Mouse (Mus musculus) limb, embryonic 11.5 days (tissue): Measurements from ENCODE around the gene Gng12. TPM values are rescaled to one million over a fixed set of nuclear protein-coding genes. Genes with fewer than 3 reads are reported as not detected.

ENCODE experiments used
- ATAC-seq: fragments of 200-750 bp; cut with Nextera tagmentation; 2 replicates; pipeline ENCODE4 v1.8.0; 2017; ENCODE audit warnings: low read depth; ENCODE audit not compliant: insufficient number of reproducible peaks, low FRiP score, low TSS enrichment
- DNase-seq: peaks from one replicate; pipeline ENCODE4 v3.0.0-alpha.2; 2015; ENCODE audit warnings: low spot score
- H3K27ac ChIP-seq: fragments of 300-500 bp; sonication (generic); replicated peaks from 2 replicates; pipeline ENCODE4 v1.5.1; 2014; ENCODE audit warnings: low read depth, mild to moderate bottlenecking, low read length
- H3K27me3 ChIP-seq: fragments of 300-500 bp; sonication (generic); 2 replicates; pipeline ENCODE4 v1.6.1; 2014; ENCODE audit warnings: mild to moderate bottlenecking, low read length, mixed read lengths; ENCODE audit not compliant: control insufficient read depth, insufficient read depth
- H3K36me3 ChIP-seq: fragments of 300-500 bp; sonication (generic); 2 replicates; pipeline ENCODE4 v1.6.1; 2014; ENCODE audit warnings: mild to moderate bottlenecking, low read length, moderate library complexity, mixed read lengths; ENCODE audit not compliant: control insufficient read depth, insufficient read depth
- H3K4me1 ChIP-seq: fragments of 300-500 bp; sonication (generic); 2 replicates; pipeline ENCODE4 v1.6.1; 2014; ENCODE audit warnings: low read length, mixed read lengths; ENCODE audit not compliant: control insufficient read depth, insufficient read depth
- H3K4me2 ChIP-seq: fragments of 300-500 bp; sonication (generic); 2 replicates; pipeline ENCODE4 v1.6.1; 2014; ENCODE audit warnings: low read depth, mild to moderate bottlenecking, moderate library complexity; ENCODE audit not compliant: severe bottlenecking
- H3K4me3 ChIP-seq: fragments of 300-500 bp; sonication (generic); 2 replicates; pipeline ENCODE4 v1.5.1; 2014; ENCODE audit warnings: low read depth, low read length
- H3K9ac ChIP-seq: fragments of 300-500 bp; sonication (generic); 2 replicates; pipeline ENCODE4 v1.6.1; 2014; ENCODE audit warnings: mild to moderate bottlenecking, low read length
- H3K9me3 ChIP-seq: fragments of 300-500 bp; sonication (generic); 2 replicates; pipeline ENCODE4 v1.6.1; 2016; ENCODE audit warnings: low read length; ENCODE audit not compliant: control insufficient read depth
- WGBS: fragments of 180-500 bp; shearing (Covaris S2); extraction: QIAGEN DNeasy Blood & Tissue Kit; methylation state at CpG from one replicate; pipeline ENCODE4 v1.1.7; 2014; 5-methylcytosine and 5-hydroxymethylcytosine counted together
- polyA plus RNA-seq: library from polyadenylated mRNA; unstranded; fragments of >200 nt; fragmentation: Nextera tagmentation; extraction: Ambion mirVana; gene quantifications from 2 replicates; pipeline ENCODE4 v1.2.1, GENCODE M21; 2014

The Gng12 gene
- polyA plus RNA-seq, 1 experiment from 2014 or later: 72.2 TPM

DNA sequence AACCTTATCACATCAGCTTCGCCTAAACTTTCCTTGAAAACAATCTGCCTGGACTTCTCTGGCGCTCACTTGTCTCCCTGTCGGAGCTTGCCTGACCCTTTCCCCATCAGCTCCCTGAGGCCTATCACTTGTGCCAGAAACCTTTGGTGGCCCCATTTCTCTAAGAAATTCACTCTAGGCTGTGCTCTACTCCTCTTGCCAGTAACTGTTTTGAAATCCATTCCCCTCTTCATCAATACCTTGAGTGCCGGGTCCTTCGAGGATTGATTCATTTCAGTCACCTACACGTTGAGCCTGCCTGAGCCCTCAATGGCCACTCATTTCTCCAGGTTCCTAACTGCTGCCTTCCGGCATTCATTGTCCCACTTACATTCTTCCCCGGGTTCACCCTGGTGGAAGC, 96.6 kb downstream of the Gng12 start:
- Histone ChIP-seq H3K27ac (no peak overlapping the region), H3K4me1 (no peaks in the 10 kb centered on the region), H3K4me2 (no peak overlapping the region), H3K4me3 (no peak overlapping the region), H3K9ac (no peak overlapping the region), H3K27me3 (no peaks in the 10 kb centered on the region), H3K36me3 (no peaks in the 10 kb centered on the region), H3K9me3 (no peaks in the 10 kb centered on the region)
- no peak for ATAC-seq
- no peak for DNase-seq
- 92% methylated on average over 8 of the region's 8 CpGs for WGBS

DNA sequence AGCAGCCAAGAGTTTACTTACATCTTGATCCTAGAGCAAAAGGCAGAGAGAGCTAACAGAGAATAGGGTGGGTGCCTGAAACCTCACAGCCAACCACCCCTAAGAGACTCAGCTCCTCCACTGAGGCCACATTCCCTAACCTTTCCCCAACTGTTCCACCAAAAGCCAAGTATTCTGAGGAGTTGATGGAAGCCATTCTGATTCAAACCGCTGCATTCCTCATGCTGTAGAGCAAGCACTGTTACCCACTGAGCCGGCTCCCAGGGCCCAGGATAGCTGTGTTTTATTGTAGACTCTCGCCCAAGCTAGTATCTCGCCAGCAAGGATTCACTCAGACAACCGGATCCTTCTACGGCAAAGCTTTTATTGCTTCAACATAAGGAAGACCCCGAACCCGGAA, 98.8 kb downstream of the Gng12 start:
- Histone ChIP-seq H3K4me2 (no peak overlapping the region), H3K9me3 (no peaks in the 10 kb centered on the region), H3K4me1 (no peaks in the 10 kb centered on the region), H3K36me3 (no peaks in the 10 kb centered on the region), H3K9ac (no peak overlapping the region), H3K27ac (no peak overlapping the region), H3K27me3 (no peaks in the 10 kb centered on the region), H3K4me3 (no peak overlapping the region)
- DNase-seq (no peak), ATAC-seq (no peak)
- WGBS: 92% methylated on average over 8 of the region's 8 CpGs

DNA sequence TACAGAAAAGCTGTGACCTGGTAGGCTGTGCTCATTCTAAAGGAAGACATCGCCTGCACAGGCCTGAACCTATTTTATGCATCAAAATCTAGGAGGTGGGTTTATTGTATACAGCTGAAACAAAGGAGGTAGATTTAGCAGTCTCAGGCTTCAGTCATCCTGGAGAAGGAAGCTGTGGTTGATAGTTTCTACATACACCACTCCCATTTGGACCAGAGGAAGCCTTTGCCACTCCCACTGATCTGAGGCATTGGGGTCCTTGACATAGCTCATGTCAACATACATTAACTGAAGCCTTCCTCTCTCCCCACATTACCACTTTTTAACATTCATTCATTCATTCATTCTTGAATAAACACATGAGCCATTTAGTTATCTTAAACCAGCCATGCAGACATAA, 99.6 kb downstream of the Gng12 start:
- no peaks in the 10 kb centered on the region for H3K4me1 ChIP-seq
- WGBS: 80% methylated on average over 1 of the region's 1 CpGs
- H3K27ac ChIP-seq: no peak overlapping the region
- H3K27me3 ChIP-seq: no peaks in the 10 kb centered on the region
- DNase-seq: no peak
- no peaks in the 10 kb centered on the region for H3K9me3 ChIP-seq
- ATAC-seq: no peak
- no peak overlapping the region for H3K4me3 ChIP-seq
- no peak overlapping the region for H3K9ac ChIP-seq
- no peak overlapping the region for H3K4me2 ChIP-seq
- no peaks in the 10 kb centered on the region for H3K36me3 ChIP-seq

DNA sequence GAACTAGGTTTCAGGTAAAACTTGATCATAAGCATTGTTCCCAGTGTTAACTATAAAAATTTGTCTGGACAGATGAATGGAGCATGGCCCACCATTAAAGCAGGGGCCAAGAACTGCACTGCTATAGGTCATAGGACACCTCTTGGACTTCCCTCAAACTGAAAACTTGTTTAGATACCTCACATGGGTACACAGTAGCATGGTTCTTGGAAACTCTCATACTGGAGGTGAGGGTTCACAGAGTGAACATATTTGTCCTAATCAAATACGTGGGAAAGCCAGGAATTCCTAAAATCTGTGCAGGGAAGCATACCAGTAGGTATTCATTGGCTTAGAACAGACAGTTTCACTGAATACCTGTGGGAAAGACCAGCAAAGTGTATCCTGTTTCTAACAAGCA, 100.1 kb downstream of the Gng12 start:
- no peak for ATAC-seq
- H3K9ac ChIP-seq: no peak overlapping the region

DNA sequence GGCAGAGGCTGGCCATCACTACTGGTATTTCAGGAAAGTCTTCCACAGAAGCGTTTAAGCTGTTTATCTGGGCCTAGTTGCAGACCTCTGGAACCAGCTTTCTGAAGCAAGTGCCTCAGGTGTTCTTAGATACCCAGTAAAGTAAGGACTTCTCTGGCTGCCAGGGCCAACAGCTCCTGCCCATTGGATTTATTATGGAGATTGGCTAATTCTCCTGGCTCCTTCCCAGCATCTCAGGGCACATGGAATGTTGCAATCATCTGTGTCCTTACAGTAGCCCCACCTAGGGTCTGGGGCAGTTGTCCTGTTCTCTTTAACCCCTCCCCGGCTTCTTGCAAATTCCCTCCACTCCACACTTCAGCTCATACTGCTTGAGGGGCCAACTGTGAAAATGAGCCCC, 102.4 kb downstream of the Gng12 start:
- H3K27me3 ChIP-seq: no peaks in the 10 kb centered on the region

More for the DNA sequence above, 100.1 kb downstream of the Gng12 start:
- H3K36me3 ChIP-seq: no peaks in the 10 kb centered on the region
- H3K9me3 ChIP-seq: no peaks in the 10 kb centered on the region
- H3K4me1 ChIP-seq: no peaks in the 10 kb centered on the region
- H3K27me3 ChIP-seq: no peaks in the 10 kb centered on the region
- no peak overlapping the region for H3K27ac ChIP-seq
- no peak for DNase-seq
- 91% methylated on average over 1 of the region's 1 CpGs for WGBS
- no peak overlapping the region for H3K4me3 ChIP-seq
- no peak overlapping the region for H3K4me2 ChIP-seq

DNA sequence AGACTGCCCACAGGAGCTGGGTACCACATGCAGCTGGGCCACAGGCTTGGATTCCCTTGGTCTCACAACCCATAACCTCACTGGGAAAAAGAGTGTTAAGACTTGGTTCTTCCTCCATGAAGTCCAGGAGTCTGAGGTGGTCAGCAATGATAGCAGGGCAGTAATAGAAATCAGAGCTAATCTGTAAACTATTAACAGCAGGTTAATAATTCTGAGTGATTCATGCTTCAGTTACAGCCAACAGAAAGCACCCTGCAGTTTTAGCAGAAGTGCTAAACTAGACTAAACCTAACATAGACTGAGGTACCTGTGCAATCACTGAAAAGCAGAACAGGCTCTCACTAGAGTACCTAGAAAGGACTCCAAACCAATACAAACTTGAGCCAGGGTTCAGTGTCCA, 103.6 kb downstream of the Gng12 start:
- Histone ChIP-seq H3K4me2 (no peak overlapping the region), H3K4me3 (no peak overlapping the region), H3K4me1 (no peaks in the 10 kb centered on the region), H3K27ac (no peak overlapping the region), H3K27me3 (no peaks in the 10 kb centered on the region), H3K9ac (no peak overlapping the region), H3K9me3 (no peaks in the 10 kb centered on the region), H3K36me3 (no peaks in the 10 kb centered on the region)
- DNase-seq: no peak
- ATAC-seq: no peak

More for the DNA sequence above, 102.4 kb downstream of the Gng12 start:
- H3K9me3 ChIP-seq: no peaks in the 10 kb centered on the region
- no peak overlapping the region for H3K4me2 ChIP-seq
- H3K4me3 ChIP-seq: no peak overlapping the region
- H3K9ac ChIP-seq: no peak overlapping the region
- H3K27ac ChIP-seq: no peak overlapping the region
- 85% methylated on average over 2 of the region's 2 CpGs for WGBS
- DNase-seq: no peak
- no peaks in the 10 kb centered on the region for H3K4me1 ChIP-seq
- H3K36me3 ChIP-seq: no peaks in the 10 kb centered on the region
- no peak for ATAC-seq

DNA sequence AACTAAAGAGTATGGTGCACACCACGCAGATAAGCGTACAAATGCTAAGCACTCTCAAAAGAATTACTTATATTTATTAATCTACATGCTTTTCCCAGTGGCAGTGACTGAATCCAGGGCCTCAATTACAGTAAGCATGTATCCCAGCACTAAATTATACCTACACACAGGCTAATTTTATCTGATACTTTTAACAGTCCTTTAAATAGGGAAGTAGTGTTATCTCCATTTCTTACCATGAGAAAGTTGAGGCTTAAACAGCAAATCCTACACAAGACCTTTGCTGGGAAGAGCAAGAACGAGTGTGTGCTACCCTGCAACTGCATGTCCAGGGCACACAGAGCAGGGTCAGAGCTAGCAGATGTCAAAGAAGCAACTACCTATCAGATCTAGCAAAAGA, 113.7 kb downstream of the Gng12 start:
- Histone ChIP-seq H3K27ac (no peak overlapping the region), H3K4me1 (no peaks in the 10 kb centered on the region), H3K4me2 (no peak overlapping the region), H3K9me3 (no peaks in the 10 kb centered on the region), H3K36me3 (no peaks in the 10 kb centered on the region), H3K27me3 (no peaks in the 10 kb centered on the region), H3K9ac (no peak overlapping the region), H3K4me3 (no peak overlapping the region)
- ATAC-seq (no peak), DNase-seq (no peak)
- WGBS: 86% methylated on average over 3 of the region's 3 CpGs

DNA sequence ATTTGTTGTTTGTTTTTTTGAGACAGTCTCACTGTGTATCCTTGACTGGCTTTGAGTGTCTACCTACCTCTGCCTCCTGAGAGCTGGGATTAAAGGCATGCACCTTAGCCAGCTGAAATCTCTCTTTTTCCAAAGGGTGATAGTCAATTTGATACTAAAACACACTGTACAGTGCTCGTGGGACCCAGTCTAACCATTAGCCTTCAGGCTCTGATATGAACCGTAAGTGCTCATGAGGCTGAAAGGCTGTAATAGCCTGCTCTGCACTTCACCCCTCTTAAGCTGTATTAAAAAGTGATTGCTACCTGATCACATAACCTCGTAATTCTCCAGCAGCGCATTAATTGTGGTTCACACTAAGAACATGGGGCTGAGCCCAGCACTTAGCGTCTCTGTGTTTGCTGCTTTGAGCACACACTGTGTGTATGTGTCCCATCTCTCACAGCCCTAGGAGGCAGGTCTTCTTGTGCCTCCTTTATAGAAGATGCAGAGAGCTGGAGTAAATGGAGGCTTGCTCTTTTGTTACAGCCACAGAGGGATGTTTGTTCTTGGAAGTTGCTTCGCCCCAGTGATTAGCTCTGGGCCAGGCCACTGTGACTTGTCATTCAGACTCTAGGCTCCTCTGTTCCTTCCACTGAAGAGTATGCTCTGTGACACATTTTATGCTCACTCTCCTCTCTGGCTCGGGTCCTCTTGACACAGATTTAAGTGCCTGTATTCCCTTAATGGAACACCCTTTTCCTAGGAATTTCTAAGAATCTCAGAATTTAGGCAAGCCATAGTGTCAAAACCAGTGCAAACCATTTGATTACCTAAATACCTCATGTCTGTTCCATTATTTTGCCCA, 114.4 kb downstream of the Gng12 start:
- DNase-seq: no peak
- Histone ChIP-seq H3K4me2 (no peak overlapping the region), H3K9ac (no peak overlapping the region), H3K9me3 (no peaks in the 10 kb centered on the region), H3K27me3 (no peaks in the 10 kb centered on the region), H3K27ac (no peak overlapping the region), H3K36me3 (no peaks in the 10 kb centered on the region), H3K4me1 (no peaks in the 10 kb centered on the region), H3K4me3 (no peak overlapping the region)
- ATAC-seq: no peak
- 78% methylated on average over 7 of the region's 7 CpGs for WGBS

DNA sequence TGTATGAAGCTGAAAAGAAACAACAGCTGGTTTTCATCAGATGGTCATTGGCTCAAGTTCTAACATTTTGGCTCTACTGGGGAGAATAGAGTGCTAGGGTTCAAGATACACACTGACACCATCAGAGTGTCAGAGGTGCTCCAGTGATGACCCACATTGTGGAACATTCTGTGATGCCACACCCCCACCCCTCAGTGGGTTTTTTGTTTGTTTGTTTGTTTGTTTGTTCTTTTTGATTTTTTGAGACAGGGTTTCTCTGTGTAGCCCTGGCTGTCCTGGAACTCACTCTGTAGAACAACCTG, 115.0 kb downstream of the Gng12 start:
- H3K9me3 ChIP-seq: no peaks in the 10 kb centered on the region
- DNase-seq: no peak
- no peak overlapping the region for H3K4me2 ChIP-seq
- no peaks in the 10 kb centered on the region for H3K36me3 ChIP-seq
- H3K27ac ChIP-seq: no peak overlapping the region
- H3K4me3 ChIP-seq: no peak overlapping the region
- no peak for ATAC-seq
- H3K4me1 ChIP-seq: no peaks in the 10 kb centered on the region
- H3K27me3 ChIP-seq: no peaks in the 10 kb centered on the region
- no peak overlapping the region for H3K9ac ChIP-seq
